Mouse (Mus musculus) thymus, postnatal 36 days (tissue): ENCODE data around the gene Pnp2.
A peak's percentile ranks its signal among the peaks of the same experiment; 100 is the strongest.
"Not testable (repeated sequence)": the region's sequence is repeated elsewhere in the genome, so short reads cannot be mapped to it uniquely, and the experiment has no call there.

Experiments used
- DNase-seq, 2 experiments: peaks; one replicate each; pipeline ENCODE4 v3.0.0; 2022; ENCODE audit warnings: mixed read lengths in 2 of 2

The Pnp2 gene

GRCm38 (mm10) chr14:50958289-50958995 is 2.6 kb downstream of the Pnp2 start:
- not testable (repeated sequence) for DNase-seq

- DNase-seq = no peak
These were observed 12.6 kb downstream of the Pnp2 start for GRCm38 (mm10) chr14:50968216-50968980.

- DNase-seq = no peak
These were observed 13.2 kb downstream of the Pnp2 start for GRCm38 (mm10) chr14:50969041-50969440.

GRCm38 (mm10) chr14:50969558-50970544 is 14.1 kb downstream of the Pnp2 start:
- DNase-seq = peak in 1 of 2 experiments; percentile 11

- DNase-seq = no peak
These were observed 15.0 kb downstream of the Pnp2 start for GRCm38 (mm10) chr14:50970822-50971221.

GRCm38 (mm10) chr14:50973054-50973453 is 17.3 kb downstream of the Pnp2 start:
- DNase-seq = not testable (repeated sequence)

- no peak for DNase-seq
These were observed 17.9 kb downstream of the Pnp2 start for GRCm38 (mm10) chr14:50973700-50974099.

GRCm38 (mm10) chr14:50975001-50975400 is 19.2 kb downstream of the Pnp2 start:
- no peak for DNase-seq

- DNase-seq = no peak
These were observed 20.9 kb downstream of the Pnp2 start for GRCm38 (mm10) chr14:50976674-50977073.

- DNase-seq = not testable (repeated sequence)
These were observed 22.7 kb downstream of the Pnp2 start for GRCm38 (mm10) chr14:50978451-50978850.

- no peak for DNase-seq
These were observed 23.8 kb downstream of the Pnp2 start for GRCm38 (mm10) chr14:50979631-50980030.

- DNase-seq = no peak
These were observed 25.4 kb downstream of the Pnp2 start for GRCm38 (mm10) chr14:50981207-50981606.

GRCm38 (mm10) chr14:50981837-50982236 is 26.0 kb downstream of the Pnp2 start:
- no peak for DNase-seq

- no peak for DNase-seq
These were observed 31.9 kb downstream of the Pnp2 start for GRCm38 (mm10) chr14:50987668-50988067.

GRCm38 (mm10) chr14:50991037-50991436 is 35.2 kb downstream of the Pnp2 start:
- no peak for DNase-seq

- no peak for DNase-seq
These were observed 41.3 kb downstream of the Pnp2 start for GRCm38 (mm10) chr14:50997088-50997487.

- no peak for DNase-seq
These were observed 42.3 kb downstream of the Pnp2 start for GRCm38 (mm10) chr14:50997999-50998666.

- DNase-seq = no peak
These were observed 51.5 kb downstream of the Pnp2 start, which contains the start of gene Rnase10 for GRCm38 (mm10) chr14:51007152-51007801. Gene Rnase10, plus strand, starts transcription at chr14:51007751.

- no peak for DNase-seq
These were observed 52.3 kb downstream of the Pnp2 start for GRCm38 (mm10) chr14:51007914-51008713.

- no peak for DNase-seq
These were observed 53.0 kb downstream of the Pnp2 start for GRCm38 (mm10) chr14:51008781-51009180.

GRCm38 (mm10) chr14:51009572-51009971 is 53.8 kb downstream of the Pnp2 start:
- DNase-seq = no peak
